Mouse (Mus musculus): ENCODE measurements around the gene Slc29a1. TPM values are rescaled to one million over a fixed set of nuclear protein-coding genes. Genes with fewer than 3 reads are reported as not detected.

The Slc29a1 gene
- total RNA-seq, 2 experiments from 2014 or later, result 75.0 to 80.7 TPM

DNA sequence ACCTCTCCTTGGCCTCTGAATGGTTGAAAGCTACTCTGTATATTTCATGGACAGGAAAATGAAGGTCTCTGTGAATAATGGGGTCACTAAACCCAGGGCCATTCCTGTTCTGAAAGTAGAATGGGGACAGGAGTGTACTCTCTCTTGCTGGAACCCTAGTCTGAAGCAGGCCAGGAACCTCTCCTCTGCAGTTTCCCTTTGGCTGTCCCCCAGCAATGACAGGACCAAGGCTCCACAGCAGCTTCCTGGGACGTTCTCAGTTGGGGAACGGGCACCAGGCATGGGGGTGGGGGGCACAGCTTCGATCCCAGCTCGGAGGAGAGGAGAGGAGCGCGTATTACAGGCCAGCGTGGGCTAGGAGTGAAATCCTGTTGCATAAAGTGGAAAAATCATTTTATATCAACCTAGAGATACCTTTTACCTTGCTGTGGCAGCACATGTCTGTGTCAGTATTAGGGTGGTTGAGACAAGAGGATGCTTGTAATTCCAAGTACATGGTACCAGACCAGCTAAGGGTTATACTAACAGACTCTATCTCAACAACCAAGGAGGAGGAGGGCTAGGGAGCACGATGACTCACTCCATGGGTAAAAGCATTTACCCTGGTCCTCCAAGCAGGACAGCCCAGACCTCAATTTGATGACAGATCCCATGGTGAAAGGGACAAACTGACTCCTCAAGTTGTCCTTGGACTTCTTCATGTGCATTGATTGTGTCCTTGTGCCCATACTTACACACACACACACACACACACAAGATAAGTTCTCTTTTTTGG is 24.1 kb downstream of the Slc29a1 start:
- DNase-seq, result no peak
- intact Hi-C loops (cut with DNase I), result no loop called here

DNA sequence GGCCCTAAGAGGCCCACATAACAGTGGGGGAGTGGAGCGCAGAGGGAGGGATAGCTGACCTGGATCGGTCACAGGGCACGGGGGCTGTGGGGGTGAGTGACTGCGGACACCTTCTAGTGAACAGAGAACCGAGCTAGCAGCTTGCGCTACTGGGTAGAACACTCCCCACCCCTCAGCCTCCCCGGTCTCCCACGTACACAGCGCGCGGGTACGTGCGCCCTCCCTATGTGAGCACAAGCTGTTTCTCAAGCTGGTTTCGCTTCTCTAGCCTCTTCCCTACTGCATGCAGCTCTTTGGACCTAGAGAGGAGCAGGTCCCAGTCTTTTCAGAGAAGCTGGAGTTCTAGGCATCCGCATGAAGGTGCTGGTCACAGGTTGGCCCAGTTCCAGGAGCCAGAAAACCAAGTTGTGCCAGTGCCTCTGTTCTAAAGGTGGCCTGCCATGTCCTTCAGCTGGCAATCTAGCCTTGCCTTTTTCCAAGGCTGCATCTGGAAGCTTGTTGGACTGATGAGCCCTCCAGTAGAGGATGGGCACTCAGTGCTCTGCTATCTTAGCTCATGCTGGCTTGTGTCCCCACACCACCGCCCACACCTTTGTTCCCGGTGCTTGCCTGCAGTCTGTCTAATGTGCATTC is 25.2 kb downstream of the Slc29a1 start:
- intact Hi-C loops (cut with DNase I), result loop anchor here (5.0 kb wide), 1 partner anchor 588 kb away; the partner anchor contains the start of gene Gtpbp2
- DNase-seq, result peak; percentile 69 to 72

DNA sequence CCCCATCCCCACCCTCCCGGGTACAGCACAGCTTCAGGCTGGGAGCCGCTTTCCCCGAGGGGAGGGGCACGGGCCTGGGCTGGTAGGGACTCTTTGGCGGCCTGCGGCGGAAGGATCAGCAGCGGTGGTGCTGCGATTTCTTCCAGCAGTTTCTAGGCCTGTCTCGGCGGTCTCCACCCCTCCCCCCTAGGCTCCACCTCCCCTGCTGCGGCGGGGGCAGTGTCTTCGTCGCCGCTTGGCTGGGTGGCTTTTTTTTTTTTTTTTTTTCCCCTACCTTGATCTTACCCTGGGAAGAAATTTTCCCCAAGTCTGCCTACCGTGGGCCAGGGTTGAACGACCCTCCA is 25.7 kb downstream of the Slc29a1 start:
- DNase-seq, result peak; percentile 97
- intact Hi-C loops (cut with DNase I), result loop anchor here (5.0 kb wide), 1 partner anchor 589 kb away; the partner anchor contains the start of gene Gtpbp2

DNA sequence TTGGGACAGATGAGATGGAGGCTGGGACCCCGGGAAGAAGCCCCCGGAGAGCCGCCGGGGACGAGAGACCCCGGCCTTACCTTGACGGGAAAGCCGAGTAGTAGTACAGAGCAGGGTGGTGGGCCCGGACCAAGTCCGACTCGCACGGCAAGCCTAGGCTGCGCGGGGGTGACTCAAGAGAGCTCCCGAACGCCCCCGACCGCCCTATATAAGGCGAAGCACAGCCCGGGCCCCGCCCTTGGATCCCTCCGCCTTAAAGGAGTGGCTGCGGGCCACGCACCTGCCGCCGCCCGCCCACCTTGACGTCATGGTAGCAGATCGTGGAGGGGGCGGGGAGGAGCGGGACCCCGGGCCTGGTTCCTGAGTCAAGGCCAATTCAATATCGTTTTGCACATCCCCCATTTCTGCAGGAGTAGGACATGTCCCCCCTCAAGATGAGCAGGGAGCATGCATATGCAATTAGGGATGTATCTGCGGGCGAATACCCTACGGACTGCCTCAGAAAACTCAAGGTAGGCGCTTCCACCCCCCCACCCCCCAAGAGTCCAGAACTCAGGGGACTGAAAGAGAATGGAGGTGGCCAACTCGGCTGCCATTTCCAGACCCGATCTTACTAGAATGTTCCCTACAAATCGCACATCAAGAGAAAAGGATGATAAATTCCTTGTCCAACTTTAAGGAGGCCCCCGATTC is 26.2 kb downstream of the Slc29a1 start, which contains the start of gene Hsp90ab1:
Gene Hsp90ab1, minus strand, starts transcription at position 185 of the 693 bp plus-strand sequence.
- intact Hi-C loops (cut with DNase I), result loop anchor here (5.0 kb wide), 1 partner anchor 589 kb away; the partner anchor contains the start of gene Gtpbp2
- DNase-seq, result peak; percentile 99

DNA sequence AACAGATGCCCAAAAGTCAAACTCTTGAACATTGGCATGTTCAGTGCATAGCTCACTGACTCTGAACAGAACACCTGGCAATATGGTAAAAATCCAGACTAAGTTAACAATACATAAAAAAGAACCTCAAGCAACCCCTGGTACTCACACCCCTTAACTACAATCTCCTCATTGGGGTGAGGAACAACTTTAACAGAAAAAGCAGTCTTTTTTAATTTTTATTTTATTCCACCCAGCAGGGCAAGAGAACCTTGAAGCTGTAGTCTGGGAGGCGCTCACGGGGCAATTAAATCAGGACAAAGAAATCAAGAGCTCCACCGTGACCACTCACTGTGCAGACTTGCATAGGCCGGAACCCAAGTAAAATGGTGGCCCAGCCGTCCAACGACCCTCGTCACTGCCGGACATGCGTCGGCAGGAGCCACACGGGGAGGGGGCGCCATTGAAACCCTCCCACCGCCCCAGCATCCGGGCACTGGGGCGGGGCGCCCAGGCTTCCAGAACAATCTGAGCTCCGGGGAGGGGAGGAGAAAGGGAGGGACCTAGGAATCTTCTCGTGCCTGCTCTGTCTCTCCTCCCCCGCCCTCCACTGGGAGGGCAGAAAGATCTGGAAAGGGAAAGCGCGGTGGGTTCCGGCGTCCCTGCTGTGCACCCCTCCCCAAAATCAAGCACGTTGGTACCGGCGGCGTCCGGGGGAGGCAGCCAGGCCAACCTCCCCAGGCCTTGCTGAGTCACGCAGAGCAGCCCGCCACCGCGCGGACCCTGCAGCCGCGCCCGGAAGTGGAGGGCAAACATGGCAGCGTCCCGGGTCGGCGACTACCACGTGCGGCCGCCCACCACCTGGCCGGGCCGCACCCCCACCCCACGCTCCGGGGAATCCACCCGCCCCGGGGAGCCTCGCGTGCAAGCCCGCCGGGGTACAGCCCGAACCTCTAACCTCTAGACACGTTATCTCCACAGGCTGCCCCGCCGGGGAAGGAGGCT is 27.0 kb downstream of the Slc29a1 start:
- peak; percentile 80 to 84 for DNase-seq
- intact Hi-C loops (cut with DNase I), result loop anchor here (5.0 kb wide), 1 partner anchor 590 kb away; the partner anchor contains the start of gene Gtpbp2

DNA sequence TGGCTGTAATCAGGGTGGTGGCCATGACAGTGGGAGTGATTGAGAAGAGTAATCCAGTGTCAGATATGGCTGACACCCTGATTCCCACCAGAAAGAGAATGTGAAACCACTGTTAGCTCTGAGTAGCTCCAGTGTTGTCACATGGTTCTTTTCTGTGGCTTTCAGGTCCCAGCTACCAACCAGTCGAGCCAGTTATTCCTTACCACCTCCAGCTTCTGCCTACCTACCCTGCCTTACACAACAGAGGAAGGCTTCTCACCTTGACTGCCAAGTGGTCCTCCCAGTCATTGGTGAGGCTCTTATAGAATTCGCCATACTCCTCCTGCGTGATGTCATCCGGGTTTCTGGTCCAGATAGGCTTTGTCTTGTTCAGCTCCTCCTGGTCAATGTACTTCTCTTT is 29.4 kb downstream of the Slc29a1 start:
- intact Hi-C loops (cut with DNase I), result loop anchor here (5.0 to 10.0 kb wide), 2 partner anchors 592 to 815 kb away; partner anchors contain the start of genes Gtpbp2 and Zfp318
- no peak for DNase-seq

DNA sequence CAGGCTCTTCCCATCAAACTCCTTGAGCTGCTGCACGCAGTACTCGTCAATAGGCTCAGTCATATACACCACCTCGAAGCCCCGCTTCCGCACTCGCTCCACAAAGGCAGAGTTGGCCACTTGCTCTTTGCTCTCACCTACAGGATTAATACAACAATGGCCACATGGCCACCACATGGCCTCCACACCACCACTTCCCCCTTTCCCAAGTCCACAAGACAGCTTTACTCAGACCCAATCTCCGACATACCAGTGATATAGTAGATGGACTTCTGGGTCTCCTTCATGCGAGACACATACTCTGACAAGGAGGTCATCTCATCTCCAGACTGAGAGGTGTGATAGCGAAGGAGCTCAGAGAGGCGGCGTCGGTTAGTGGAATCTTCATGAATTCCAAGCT is 30.4 kb downstream of the Slc29a1 start:
- no peak for DNase-seq
- intact Hi-C loops (cut with DNase I), result loop anchor here (10.0 kb wide), 1 partner anchor 816 kb away; the partner anchor contains the start of gene Zfp318

DNA sequence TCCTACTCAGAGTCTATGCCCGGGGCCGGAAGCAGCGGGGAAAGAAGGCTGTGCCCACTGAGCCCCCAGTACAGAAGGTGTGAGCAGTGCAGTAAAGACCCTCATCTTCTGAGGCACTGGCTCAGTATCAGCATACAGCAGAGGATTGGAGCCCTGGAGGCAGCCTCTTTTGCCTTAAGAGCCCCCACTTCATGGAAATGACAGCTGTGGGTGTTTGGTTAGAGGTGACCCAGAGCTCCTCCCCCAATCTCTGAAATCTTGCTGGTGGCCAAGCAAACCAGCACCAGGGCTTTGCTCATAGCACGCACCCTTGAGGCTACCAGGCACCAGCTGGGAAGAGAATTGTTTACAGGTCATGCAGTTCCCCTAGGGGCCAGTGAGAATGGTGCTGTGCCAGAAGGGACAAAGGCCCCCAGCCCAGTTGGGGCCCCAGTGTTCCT is 32.2 kb downstream of the Slc29a1 start:
- intact Hi-C loops (cut with DNase I), result loop anchor here (10.0 kb wide), 1 partner anchor 818 kb away; the partner anchor contains the start of gene Zfp318
- no peak for DNase-seq

DNA sequence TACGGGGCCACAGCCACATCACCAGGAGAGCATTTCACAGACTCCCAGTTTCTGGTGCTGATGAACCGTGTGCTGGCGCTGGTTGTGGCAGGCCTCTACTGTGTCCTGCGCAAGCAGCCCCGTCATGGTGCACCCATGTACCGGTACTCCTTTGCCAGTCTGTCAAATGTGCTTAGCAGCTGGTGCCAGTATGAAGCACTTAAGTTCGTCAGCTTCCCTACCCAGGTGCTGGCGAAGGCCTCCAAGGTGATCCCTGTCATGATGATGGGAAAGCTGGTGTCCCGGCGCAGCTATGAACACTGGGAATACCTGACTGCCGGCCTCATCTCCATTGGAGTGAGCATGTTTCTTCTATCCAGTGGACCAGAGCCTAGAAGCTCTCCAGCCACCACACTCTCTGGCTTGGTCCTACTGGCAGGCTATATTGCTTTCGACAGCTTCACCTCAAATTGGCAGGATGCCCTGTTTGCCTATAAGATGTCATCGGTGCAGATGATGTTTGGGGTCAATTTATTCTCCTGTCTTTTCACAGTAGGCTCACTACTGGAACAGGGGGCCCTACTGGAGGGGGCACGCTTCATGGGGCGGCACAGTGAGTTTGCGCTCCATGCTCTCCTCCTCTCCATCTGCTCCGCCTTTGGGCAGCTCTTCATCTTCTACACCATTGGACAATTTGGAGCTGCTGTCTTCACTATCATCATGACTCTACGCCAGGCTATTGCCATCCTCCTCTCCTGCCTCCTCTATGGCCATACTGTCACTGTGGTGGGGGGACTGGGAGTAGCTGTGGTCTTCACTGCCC is 32.8 kb downstream of the Slc29a1 start:
- no peak for DNase-seq

DNA sequence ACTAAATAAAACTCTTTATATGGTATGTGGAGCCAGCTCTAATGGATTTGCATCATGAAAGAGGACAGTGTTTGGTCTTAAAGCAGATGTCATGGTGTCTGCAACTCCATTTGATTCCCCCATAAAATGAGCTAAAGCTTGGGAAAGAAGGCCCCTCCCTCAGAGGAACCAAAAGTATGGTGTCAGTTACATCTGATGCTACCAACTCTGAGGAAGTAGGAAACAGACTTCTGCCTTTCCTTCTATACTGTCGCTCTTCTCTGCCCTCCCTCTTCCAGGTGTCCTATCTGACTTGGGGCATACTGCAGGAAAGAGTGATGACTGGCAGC is 33.4 kb downstream of the Slc29a1 start:
- intact Hi-C loops (cut with DNase I), result loop anchor here (10.0 kb wide), 1 partner anchor 819 kb away; the partner anchor contains the start of gene Zfp318
- DNase-seq, result no peak

More for the DNA sequence above, 32.8 kb downstream of the Slc29a1 start:
- intact Hi-C loops (cut with DNase I), result loop anchor here (10.0 kb wide), 1 partner anchor 818 kb away; the partner anchor contains the start of gene Zfp318

DNA sequence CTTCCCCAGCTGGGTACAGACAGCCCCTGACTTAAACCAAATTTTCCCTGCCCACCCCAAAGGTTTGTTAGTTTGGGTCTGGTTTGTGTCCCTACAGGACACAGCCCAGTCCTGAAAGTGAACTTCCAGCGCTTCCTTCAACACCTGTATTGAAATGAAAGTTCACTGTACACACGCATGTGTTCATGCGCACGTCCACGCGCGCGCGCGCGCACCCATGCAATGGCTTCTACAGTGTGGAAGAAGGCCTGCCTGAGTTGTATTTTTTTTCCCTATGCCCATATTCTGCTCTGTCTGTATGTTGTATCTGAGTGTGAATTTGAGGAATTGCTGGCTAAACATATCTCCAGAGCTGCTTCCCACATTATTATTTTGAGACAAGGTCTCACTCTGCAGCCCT is 34.3 kb downstream of the Slc29a1 start:
- DNase-seq, result no peak
- intact Hi-C loops (cut with DNase I), result loop anchor here (10.0 kb wide), 1 partner anchor 820 kb away; the partner anchor contains the start of gene Zfp318

DNA sequence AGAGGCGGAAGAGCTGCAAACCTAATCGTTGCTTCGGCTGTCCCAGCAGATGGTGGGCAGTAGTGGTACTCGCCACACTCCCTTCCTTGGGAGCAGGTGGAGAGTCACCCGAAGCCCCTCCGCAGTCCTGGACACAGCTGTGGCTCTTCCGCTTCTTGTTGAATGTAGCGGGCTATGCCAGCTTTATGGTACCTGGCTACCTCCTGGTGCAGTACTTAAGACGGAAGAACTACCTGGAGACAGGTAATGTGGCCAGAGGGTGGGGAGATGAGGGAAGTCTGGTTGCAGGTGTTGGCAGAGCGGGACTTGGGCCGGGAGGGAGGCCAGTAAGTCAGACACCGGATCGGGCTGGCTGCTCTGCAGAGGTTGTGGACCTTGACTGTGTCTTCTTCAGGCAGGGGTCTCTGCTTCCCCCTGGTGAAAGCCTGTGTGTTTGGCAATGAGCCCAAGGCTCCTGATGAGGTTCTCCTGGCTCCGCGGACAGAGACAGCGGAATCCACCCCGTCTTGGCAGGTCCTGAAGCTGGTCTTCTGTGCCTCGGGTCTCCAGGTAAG is 34.8 kb downstream of the Slc29a1 start:
- no peak for DNase-seq
- intact Hi-C loops (cut with DNase I), result loop anchor here (10.0 kb wide), 1 partner anchor 820 kb away; the partner anchor contains the start of gene Zfp318

DNA sequence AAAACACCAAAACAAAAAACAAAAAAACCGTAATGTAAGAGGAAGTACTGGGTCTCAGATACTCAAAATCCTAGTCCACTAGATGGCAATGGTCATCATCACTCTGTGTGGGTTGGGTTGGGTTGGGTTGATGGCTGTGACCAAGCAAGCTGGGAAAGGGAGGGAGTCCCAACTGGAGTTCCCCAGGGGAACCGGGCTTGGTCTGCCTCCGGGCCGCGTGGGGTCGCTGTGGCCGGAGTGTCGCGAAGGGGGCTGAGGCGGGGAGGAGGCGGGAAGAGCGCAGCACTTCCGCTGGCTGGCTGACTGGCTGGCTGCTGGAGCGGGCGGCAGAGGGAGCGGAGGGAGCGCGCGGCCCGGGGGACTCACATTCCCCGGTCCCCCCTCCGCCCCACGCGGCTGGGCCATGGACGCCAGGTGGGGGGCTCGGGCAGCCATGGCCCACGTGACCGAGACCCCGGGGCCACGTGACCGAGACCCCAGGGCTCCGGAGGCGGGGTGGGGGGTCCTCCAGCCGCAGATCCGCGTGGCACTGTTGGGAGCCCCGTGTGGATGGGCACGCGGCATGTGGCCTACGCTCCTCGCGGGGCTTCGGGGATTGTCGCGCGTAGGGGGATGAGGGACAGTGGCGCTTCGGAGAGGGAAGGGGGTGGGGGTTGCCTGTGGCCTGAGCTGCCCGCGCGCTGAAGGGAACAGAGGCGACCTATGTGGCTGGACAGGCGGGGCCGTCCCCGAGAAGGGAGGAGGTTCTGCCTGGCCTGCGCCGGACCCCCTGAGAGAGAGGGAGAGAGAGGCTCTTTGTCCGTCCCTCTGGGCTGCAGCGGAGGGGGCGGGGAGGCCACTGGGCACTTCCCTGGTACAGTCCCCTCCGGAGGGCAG is 35.5 kb downstream of the Slc29a1 start, which contains the start of gene Slc35b2:
Gene Slc35b2, plus strand, starts transcription at position 220 of the 876 bp plus-strand sequence.
- peak; percentile 96 to 98 for DNase-seq
- intact Hi-C loops (cut with DNase I), result loop anchor here (10.0 kb wide), 1 partner anchor 821 kb away; the partner anchor contains the start of gene Zfp318

DNA sequence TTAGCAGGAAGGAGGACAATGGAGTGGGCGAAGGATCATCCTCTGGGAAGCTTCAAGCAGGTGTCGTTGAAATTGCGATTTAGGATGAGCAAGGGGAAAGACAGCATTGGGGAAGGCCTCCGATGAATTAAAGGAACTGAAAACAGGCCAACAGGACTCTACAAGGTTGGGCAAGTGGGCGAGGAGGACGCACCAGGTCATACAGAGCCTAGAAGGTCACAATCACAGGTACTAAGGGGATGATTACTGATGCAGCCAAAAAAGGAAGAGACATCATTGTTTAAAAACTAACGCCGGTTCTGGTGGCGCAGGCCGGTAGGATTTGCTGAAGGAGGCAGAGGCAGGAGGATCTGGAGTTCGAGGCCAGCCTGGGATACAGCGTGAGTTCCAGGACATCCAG is 36.2 kb downstream of the Slc29a1 start:
- DNase-seq, result no peak
- intact Hi-C loops (cut with DNase I), result loop anchor here (10.0 kb wide), 1 partner anchor 822 kb away; the partner anchor contains the start of gene Zfp318

DNA sequence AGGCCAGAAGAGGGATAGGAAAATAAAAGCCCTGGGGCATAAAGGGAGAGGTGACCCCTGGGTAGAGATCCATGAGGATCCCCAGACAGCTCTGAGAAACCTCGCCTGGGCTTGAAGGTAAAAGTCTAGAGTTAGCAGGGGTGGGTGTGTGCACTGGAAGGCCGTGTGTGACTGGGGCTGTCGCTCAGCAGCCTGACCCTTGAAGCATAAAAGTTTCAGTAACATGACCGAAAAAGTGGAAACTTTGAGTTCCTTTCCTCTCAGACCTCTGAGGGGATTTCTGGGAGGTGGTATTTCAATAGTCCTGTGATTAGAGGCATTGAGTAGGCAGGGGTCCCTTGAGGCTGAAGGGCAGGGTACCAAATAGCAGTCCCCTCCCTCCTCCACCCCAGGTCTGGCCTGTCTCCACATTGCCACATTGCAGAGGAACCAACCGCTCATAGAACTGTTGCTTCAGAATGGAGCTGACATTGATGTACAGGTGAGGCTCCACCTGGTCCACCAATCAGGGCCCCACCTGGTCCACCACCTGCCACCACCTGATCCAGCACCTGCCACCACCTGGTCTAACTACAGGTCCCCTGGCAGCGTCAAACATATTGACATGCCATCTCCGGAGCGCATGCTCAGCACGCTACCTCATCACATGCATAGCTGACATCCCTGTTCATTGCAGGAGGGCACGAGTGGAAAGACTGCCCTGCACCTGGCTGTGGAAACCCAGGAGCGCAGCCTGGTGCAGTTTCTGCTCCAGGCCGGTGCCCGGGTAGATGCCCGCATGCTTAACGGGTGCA is 39.5 kb downstream of the Slc29a1 start:
- no peak for DNase-seq
- intact Hi-C loops (cut with DNase I), result loop anchor here (10.0 kb wide), 1 partner anchor 825 kb away; the partner anchor contains the start of gene Zfp318
